Mouse (Mus musculus): Measurements from ENCODE around the gene Smco4.

The Smco4 gene

GRCm38 (mm10) chr9:15505288-15505687 is 12.1 kb downstream of the Smco4 start:
- in situ Hi-C loops (cut with MboI, MseI), result no loop called here

GRCm38 (mm10) chr9:15506863-15507262 is 13.6 kb downstream of the Smco4 start:
- in situ Hi-C loops (cut with MboI, MseI), result no loop called here

GRCm38 (mm10) chr9:15507431-15507875 is 14.2 kb downstream of the Smco4 start:
- in situ Hi-C loops (cut with MboI, MseI), result no loop called here

- in situ Hi-C loops (cut with MboI, MseI), result no loop called here
Measured at GRCm38 (mm10) chr9:15509363-15509762, 16.1 kb downstream of the Smco4 start.

- in situ Hi-C loops (cut with MboI, MseI), result no loop called here
Measured at GRCm38 (mm10) chr9:15510557-15511310, 17.5 kb downstream of the Smco4 start.

- in situ Hi-C loops (cut with MboI, MseI), result no loop called here
Measured at GRCm38 (mm10) chr9:15512918-15513317, 19.7 kb downstream of the Smco4 start.

- in situ Hi-C loops (cut with MboI, MseI), result no loop called here
Measured at GRCm38 (mm10) chr9:15516007-15516406, 22.8 kb downstream of the Smco4 start.

DNA sequence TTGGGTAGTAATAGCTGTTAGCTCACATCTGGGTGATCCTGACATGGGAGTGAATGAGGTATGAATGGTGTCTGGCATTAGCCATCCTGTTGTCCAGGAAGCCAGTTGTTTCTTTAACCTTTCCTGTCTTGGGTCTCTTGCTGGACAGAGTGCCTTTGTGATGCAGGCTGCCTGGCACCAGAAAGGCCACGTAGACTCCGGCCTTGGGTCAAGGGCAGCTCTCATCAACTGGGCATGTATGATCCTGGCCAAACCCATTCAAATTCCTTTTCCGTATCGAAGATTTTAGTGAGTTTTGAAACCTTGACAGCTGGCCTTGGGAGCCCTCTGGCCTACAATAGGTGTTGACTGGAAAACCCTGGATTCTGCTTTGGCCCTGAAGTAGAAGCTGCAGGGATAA is 24.7 kb downstream of the Smco4 start:
- in situ Hi-C loops (cut with MboI, MseI), result no loop called here

DNA sequence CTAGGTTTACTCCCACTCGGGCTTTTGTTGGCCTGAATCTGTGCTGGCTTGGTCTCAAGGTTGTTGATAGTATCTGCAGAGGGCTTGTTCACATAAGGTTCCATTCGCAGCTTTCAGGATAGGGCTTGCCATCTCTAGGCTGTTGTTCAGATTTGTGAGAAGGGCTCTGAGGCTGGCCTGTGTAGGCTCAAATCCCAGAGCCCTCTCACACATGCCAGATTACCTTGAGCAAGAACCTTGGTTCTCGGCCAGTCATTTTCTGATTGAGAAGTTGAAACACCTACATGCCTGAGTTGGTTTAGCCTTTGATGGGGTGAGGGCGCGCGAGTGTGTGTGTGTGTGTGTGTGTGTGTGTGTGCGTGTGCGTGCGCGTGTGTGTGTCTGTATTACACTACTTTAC is 29.1 kb downstream of the Smco4 start:
- in situ Hi-C loops (cut with MboI, MseI), result no loop called here

DNA sequence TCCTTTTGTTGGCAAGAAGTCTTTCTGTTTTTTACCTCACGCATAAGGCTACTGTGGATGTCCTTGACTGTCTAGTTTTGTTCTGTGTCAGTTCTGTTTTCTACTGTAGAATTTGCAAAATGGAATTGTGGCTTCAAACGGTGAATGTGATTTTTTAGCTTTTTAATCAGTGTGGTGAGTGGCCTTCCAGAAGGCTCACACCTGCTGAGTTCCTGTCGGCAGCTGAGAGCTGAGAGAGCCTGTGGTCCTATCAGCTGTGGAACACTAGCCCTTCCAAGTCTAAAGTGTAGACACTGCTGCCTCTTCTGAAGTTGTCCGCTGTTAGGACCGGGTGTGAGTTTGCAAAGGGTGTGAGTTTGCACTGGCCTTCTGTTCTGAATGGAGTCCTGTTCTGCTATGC is 29.7 kb downstream of the Smco4 start:
- in situ Hi-C loops (cut with MboI, MseI), result no loop called here

- in situ Hi-C loops (cut with MboI, MseI), result no loop called here
Measured at GRCm38 (mm10) chr9:15523646-15524045, 30.4 kb downstream of the Smco4 start.

DNA sequence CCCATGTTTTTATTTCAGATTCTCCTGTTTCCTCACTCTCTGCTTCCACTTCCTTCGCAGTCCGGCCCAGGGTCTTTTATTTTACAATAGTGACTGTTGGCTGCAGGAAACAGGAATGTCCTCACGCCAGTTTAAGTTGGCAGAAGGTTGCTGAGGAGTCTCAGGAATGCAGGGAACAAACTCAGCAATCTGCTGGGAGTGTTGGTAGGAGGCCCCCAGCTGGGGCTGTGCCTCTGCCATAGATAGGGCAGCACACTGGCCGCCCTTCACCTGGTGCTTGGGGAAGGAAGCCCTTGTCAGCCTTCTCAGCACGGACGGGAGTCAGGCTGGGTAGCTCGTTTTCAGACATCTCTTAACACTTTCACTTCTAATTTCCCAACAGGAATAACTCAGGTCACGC is 32.0 kb downstream of the Smco4 start:
- in situ Hi-C loops (cut with MboI, MseI), result no loop called here

DNA sequence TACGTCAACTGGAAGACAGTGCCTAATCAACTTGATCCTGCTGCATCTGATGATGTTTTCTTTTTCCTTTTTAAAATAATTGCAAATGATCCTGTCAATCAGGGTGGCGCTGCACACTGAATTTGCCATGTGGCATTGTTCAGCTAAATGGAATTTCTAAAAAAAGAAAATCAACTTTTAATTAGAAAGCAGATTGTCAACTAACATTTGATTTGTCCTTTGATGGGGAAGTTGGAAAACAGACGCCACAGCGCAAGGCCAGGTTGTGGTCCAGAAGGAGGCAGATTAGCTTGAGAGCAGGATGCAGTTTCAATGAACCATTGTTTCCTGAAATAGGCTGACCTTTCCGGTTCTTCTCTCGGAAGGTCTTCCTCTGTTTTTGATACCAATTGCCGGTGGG is 33.3 kb downstream of the Smco4 start:
- in situ Hi-C loops (cut with MboI, MseI), result no loop called here

DNA sequence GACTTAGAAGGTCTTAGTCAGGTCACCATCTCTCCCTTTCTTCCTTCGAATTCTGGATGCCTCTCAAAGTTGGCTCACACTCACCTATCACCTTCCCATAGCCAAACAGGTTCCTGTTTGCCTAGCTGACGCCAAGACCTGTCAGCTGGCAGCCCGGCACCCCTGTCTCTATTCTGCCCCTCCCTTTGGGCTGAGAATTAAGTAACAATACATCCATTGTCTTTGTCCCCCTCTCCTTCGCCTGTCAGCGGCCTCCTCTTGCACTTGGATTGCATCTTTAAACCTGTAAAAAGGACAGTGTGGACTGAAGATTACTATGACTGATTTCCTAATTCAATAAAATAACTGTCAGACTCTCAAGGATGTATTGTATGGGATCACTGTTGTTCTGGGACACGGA is 34.6 kb downstream of the Smco4 start:
- in situ Hi-C loops (cut with MboI, MseI), result no loop called here

- in situ Hi-C loops (cut with MboI, MseI), result no loop called here
Measured at GRCm38 (mm10) chr9:15528368-15528767, 35.1 kb downstream of the Smco4 start.

DNA sequence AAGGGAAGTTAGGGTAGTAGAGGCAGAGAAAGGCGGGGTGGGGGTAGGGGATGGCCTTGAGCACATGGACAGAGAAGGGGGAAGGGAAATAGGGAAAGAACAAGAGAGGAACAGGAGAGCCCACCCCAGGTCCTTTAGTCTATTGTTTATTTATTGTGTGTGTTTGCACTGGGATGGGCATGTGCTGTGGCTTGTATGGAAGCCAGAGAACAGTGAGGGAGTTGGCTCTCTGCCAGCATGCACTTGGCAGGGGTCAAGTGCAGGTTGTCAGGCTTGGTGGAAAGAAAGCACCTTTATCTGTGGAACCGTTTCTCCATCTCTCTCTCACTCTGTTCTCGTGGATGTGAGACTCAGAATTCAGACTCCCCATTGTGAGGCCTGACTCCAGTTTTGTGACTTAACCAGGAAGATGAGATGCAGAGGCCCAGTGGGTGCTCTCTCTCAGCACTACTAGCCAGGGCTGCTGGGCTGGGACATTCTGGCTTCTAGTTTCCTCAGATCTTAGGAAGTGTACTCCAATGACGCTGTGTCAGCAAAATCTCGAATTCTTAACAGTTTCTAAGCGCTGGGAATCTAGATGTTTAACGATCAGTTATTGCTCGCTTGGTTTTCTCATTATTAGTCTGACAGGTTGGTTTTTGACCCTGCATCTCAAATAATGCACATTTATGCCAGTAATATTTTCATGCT is 36.2 kb downstream of the Smco4 start:
- in situ Hi-C loops (cut with MboI, MseI), result no loop called here

DNA sequence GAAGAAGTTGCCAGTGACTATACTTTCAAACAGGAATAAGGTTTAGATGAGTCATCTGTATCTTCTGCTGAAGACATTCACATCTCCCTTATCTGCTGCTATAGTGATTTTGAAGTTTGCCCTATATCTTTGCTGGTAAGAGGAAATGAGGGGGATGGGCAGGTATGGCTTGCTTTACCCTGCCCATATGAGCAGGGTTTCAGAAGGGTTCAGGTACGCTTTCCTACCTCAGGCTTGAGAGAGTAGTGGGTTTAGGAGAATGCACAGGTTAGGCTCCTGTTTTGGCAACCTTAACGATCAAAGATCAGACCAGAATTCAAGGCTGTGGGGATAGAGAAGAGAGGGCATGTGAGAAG is 36.7 kb downstream of the Smco4 start:
- in situ Hi-C loops (cut with MboI, MseI), result loop anchor here in 1 of 2 experiments (5.0 kb wide), 1 partner anchor 57 kb away; no protein-coding TSS in a partner anchor

DNA sequence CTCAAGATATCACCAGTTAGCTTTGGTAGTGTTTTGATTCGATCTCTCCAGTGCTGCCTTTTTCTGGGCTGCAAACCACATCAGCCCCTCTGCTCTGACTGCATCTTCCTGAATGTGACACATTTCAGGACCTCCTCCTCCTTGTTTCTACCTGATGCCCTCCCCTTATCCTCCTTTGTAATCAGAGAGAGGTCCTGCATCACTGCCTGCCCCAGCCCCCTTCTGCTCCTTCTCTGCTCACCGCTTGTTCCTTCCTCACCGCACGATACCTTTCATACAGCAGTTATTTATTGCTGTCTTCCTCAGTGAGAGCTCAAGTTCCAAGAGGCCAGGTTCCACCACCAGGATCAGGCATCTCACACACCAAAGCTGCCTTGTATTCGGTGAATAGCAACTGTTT is 38.0 kb downstream of the Smco4 start:
- in situ Hi-C loops (cut with MboI, MseI), result loop anchor here in 1 of 2 experiments (5.0 kb wide), 1 partner anchor 56 kb away; no protein-coding TSS in a partner anchor

DNA sequence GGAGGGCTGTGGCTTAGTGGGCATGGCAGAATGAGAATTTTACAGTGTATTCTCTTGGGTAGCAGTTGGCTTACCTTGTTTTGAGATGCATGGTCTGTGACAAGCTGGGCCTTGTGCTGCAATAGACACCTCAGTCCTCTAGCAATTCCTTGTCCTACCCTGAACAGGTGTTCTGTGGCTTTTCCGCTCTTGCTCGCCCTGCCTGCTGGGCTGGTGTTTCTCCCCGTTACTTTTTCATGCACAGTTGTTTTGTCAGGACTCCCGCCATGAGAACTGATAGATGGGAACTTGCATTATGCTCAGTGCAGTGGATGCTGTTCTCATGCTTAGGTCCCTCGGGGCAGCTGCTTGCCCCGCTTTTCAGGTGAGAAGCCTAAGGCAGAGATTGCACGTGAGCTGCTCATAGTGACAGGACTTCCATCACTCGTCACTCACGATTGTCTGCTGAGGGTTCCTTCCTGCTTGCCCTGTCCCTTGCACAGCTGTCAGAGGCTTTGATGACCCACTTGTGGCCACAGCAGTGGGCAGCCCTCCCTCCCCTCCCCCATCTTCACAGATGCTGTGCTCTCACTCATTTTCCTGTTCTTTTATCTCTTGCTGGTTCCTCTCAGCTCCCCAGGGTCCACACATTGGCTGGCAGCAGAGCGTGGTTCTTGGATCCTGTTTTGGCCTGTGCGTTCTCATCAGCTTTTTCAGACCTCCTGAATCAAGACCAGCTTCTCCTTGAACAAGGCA is 40.3 kb downstream of the Smco4 start:
- in situ Hi-C loops (cut with MboI, MseI), result loop anchor here in 1 of 2 experiments (5.0 kb wide), 1 partner anchor 54 kb away; no protein-coding TSS in a partner anchor

DNA sequence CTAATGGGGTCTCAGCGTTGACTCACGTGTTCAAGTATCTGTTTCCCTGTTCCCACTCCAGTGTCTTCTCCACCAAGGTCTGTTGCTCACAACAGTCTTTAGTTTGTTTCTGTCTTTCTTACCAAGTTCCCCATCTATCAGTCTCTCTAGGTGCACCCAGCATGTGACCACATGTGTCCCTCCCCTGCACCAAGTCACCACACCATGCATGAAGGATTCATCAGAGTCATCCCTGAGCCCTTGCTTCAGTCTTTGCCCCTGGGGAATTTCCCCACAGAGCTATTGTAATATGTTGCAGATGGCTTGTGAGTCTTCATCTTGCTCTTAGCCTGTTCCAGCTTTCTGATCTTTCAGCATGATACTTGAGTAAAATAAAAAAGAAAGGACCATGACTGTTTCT is 40.9 kb downstream of the Smco4 start:
- in situ Hi-C loops (cut with MboI, MseI), result loop anchor here in 1 of 2 experiments (5.0 kb wide), 1 partner anchor 53 kb away; no protein-coding TSS in a partner anchor

GRCm38 (mm10) chr9:15535418-15535817 is 42.2 kb downstream of the Smco4 start:
- in situ Hi-C loops (cut with MboI, MseI), result loop anchor here in 1 of 2 experiments (5.0 kb wide), 1 partner anchor 47 kb away; no protein-coding TSS in a partner anchor

GRCm38 (mm10) chr9:15536861-15537426 is 43.7 kb downstream of the Smco4 start:
- in situ Hi-C loops (cut with MboI, MseI), result loop anchor here in 1 of 2 experiments (5.0 kb wide), 1 partner anchor 45 kb away; no protein-coding TSS in a partner anchor
